Mouse (Mus musculus): ENCODE measurements around the gene Isoc2b. TPM values are rescaled to one million over a fixed set of nuclear protein-coding genes. Genes with fewer than 3 reads are reported as not detected.
A peak's percentile ranks its signal among the peaks of the same experiment; 100 is the strongest.

Isoc2b gene
- polyA plus RNA-seq, 1 experiment from 2014 or later, result 2.4 TPM

DNA sequence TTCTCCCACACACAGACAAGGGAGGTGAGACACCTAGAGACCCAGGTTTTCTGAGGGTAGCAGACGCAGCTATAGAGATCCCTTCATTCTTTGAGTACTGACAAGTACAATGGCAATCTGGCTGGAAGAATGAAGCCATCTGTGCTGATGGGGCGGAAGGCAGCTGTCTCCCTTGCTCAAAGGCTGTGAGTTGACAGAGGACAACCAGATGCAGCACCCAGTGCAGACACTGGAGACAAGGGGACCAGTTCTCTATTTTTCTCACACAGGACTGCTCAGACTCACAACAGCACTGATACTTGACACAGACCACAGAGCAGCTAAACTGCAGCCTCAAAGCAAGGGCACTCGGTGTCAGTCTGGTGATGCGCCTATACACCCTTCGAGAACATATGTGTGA is 28.0 kb downstream of the Isoc2b start:
- ATAC-seq (replicated peaks; ENCODE audit: insufficient number of reproducible peaks, low FRiP score, low TSS enrichment, low read depth) (no peak), DNase-seq (ENCODE audit: low spot score) (no peak)
- H3K4me2 ChIP-seq (ENCODE audit: low read depth, low read length), result no peak overlapping the region
- H3K9me3 ChIP-seq (replicated peaks; ENCODE audit: control insufficient read depth, low read length), result no peaks in the 10 kb centered on the region
- no peak overlapping the region for H3K9ac ChIP-seq (replicated peaks; ENCODE audit: low read length)
- 56% methylated on average over 5 of the region's 5 CpGs for WGBS
- H3K27me3 ChIP-seq (ENCODE audit: control insufficient read depth, insufficient read depth, low read length), result peaks cover 28% of the 10 kb centered on the region
- no peak overlapping the region for H3K27ac ChIP-seq (replicated peaks; ENCODE audit: low read depth, low read length)
- H3K4me3 ChIP-seq (ENCODE audit: low read depth, low read length), result no peak overlapping the region
- no peaks in the 10 kb centered on the region for H3K36me3 ChIP-seq (replicated peaks; ENCODE audit: control insufficient read depth, insufficient read depth, low read depth, low read length)
- peaks cover 10% of the 10 kb centered on the region for H3K4me1 ChIP-seq (ENCODE audit: control insufficient read depth, insufficient read depth, low read length)

DNA sequence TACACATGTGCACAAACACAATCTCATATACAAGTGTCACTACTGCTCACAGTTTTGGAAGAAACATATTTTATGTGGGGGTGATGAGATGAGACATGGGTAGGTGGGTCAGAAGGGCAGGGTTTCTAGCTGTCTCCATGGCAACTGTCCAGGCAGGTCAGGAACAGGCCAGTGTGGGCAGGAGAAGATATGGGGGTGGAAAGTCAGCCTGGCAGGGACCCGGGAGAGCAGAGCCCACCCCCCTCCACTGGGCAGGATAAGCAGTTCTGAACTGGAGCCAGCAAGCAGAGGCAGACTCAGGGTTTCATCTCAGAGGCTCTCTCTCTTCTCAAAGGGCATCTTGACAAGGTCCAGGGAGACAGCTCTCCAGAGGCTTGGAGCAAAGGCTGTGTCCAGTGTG is 32.4 kb downstream of the Isoc2b start:
- H3K4me2 ChIP-seq (ENCODE audit: low read depth, low read length), result no peak overlapping the region
- H3K4me1 ChIP-seq (ENCODE audit: control insufficient read depth, insufficient read depth, low read length), result no peaks in the 10 kb centered on the region
- H3K27ac ChIP-seq (replicated peaks; ENCODE audit: low read depth, low read length), result no peak overlapping the region
- DNase-seq (ENCODE audit: low spot score) (no peak), ATAC-seq (replicated peaks; ENCODE audit: insufficient number of reproducible peaks, low FRiP score, low TSS enrichment, low read depth) (no peak)
- no peak overlapping the region for H3K4me3 ChIP-seq (ENCODE audit: low read depth, low read length)
- peaks cover 28% of the 10 kb centered on the region for H3K27me3 ChIP-seq (ENCODE audit: control insufficient read depth, insufficient read depth, low read length)
- WGBS, result 14% methylated on average over 1 of the region's 1 CpGs
- no peak overlapping the region for H3K9ac ChIP-seq (replicated peaks; ENCODE audit: low read length)
- H3K9me3 ChIP-seq (replicated peaks; ENCODE audit: control insufficient read depth, low read length), result no peaks in the 10 kb centered on the region
- H3K36me3 ChIP-seq (replicated peaks; ENCODE audit: control insufficient read depth, insufficient read depth, low read depth, low read length), result no peaks in the 10 kb centered on the region

DNA sequence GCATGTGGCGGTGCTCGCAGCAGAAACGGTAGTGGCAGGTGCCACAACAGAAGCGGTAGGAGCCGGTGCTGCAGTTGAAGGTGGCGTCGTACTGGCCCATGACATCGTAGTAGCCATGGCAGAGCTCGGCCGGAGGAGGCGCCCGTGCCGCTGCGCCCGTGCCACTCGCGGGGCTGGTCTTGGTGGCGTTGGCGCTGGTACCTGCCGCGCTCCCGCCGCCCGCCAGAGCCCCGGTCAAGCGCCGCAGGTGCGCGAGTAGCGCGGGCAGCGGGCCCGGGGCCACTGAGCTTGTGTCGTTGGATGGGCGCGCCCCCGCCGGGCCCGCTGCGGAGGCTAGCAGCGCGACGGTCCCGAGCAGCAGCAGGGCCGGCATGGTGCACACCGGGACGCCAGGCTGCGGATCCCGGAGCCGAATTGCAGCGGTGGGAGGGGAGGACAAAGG is 33.7 kb downstream of the Isoc2b start:
- Histone ChIP-seq H3K4me2 (ENCODE audit: low read depth, low read length) (peak overlapping the region; percentile 87), H3K4me1 (ENCODE audit: control insufficient read depth, insufficient read depth, low read length) (no peaks in the 10 kb centered on the region), H3K27ac (replicated peaks; ENCODE audit: low read depth, low read length) (no peak overlapping the region), H3K9me3 (replicated peaks; ENCODE audit: control insufficient read depth, low read length) (no peaks in the 10 kb centered on the region), H3K27me3 (ENCODE audit: control insufficient read depth, insufficient read depth, low read length) (peaks cover 25% of the 10 kb centered on the region), H3K4me3 (ENCODE audit: low read depth, low read length) (peak overlapping the region; percentile 41), H3K36me3 (replicated peaks; ENCODE audit: control insufficient read depth, insufficient read depth, low read depth, low read length) (no peaks in the 10 kb centered on the region), H3K9ac (replicated peaks; ENCODE audit: low read length) (peak overlapping the region; percentile 56; the same call in 1 of the 2 replicates)
- ATAC-seq (replicated peaks; ENCODE audit: insufficient number of reproducible peaks, low FRiP score, low TSS enrichment, low read depth), result peak; percentile 62
- under 1% methylated on average over 51 of the region's 51 CpGs for WGBS
- DNase-seq (ENCODE audit: low spot score), result peak; percentile 59

DNA sequence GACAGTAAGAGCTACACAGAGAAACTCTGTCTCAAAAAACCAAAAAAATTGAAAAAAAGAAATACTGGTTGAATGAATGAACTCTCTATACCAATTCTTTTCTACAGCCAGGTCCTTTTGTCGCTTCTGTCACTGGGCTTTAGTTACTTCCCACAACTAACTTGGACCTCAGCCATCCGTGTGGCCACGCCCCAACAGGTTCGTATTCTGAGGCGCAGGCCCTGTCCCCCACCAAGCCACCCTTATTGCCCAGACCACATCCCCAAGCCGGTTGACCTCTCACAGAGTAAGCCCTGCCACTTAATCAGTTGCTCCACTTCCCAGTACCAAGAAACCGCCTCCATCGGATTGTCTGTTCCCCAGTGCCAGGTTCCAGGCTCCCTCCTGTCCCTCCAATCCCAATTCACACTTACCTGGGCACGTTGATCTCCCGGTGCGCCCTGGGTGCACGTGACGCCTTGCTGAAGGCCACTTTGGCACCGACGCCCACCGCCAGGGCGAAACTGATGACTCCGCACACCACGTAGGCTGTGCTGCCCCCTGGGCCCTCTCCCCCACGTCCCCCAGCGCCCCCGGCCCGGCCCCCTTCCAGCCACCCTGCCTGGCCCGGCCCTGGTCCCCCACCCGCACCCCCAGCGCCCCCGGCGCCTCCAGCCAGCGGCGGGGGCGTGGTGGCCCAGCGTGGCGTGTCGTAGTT is 34.3 kb downstream of the Isoc2b start:
- no peaks in the 10 kb centered on the region for H3K4me1 ChIP-seq (ENCODE audit: control insufficient read depth, insufficient read depth, low read length)
- peak overlapping the region; percentile 87 for H3K4me2 ChIP-seq (ENCODE audit: low read depth, low read length)
- peak overlapping the region; percentile 41 for H3K4me3 ChIP-seq (ENCODE audit: low read depth, low read length)
- H3K9me3 ChIP-seq (replicated peaks; ENCODE audit: control insufficient read depth, low read length), result no peaks in the 10 kb centered on the region
- H3K9ac ChIP-seq (replicated peaks; ENCODE audit: low read length), result 0 out of 2 replicates have a peak overlapping the region, but pooled peaks have one; percentile 25
- ATAC-seq (replicated peaks; ENCODE audit: insufficient number of reproducible peaks, low FRiP score, low TSS enrichment, low read depth) (peak; percentile 68), DNase-seq (ENCODE audit: low spot score) (no peak)
- H3K36me3 ChIP-seq (replicated peaks; ENCODE audit: control insufficient read depth, insufficient read depth, low read depth, low read length), result no peaks in the 10 kb centered on the region
- 6% methylated on average over 33 of the region's 34 CpGs for WGBS
- H3K27me3 ChIP-seq (ENCODE audit: control insufficient read depth, insufficient read depth, low read length), result peaks cover 25% of the 10 kb centered on the region
- no peak overlapping the region for H3K27ac ChIP-seq (replicated peaks; ENCODE audit: low read depth, low read length)

DNA sequence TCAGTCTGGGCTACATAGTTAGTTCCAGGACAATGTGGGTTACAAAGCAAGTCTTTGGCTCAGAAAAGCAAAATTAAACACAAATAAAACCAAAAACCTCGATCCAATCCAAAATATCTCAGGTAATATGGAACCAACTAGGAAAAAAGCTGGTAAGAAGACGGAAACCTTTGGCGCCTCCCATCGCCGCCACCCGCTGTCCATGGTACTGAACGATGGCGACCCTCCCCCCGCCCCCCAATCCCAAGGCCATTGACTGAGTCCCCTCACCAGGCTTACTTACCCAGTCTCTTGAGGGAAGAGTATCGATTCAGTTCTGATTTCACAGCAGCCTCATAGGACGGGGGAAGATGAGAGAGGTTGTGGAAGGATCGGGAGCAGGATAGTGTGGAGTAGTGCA is 39.6 kb downstream of the Isoc2b start:
- no peak for ATAC-seq (replicated peaks; ENCODE audit: insufficient number of reproducible peaks, low FRiP score, low TSS enrichment, low read depth)

DNA sequence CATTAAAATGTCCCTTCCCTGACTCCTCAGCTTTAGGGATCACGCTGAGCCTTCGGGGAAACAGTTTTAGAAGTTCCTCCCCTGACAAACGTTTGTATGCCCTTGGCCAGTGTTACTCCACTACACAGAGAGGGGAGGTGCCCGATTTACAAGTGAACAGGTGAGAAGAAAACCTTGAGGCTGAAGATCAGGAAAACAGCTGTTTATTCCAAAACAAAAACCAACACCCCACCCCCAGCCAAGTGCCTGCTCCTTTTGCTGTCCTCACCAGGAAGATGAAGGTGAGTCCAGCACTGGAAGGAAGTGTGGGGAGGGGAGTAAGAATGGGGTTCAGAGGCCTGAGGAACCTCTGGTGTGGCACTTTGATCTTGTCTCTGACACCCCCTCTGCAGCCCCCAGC is 44.7 kb downstream of the Isoc2b start:
- WGBS, result 55% methylated on average over 4 of the region's 4 CpGs
- no peak overlapping the region for H3K4me3 ChIP-seq (ENCODE audit: low read depth, low read length)
- H3K9me3 ChIP-seq (replicated peaks; ENCODE audit: control insufficient read depth, low read length), result no peaks in the 10 kb centered on the region
- H3K27me3 ChIP-seq (ENCODE audit: control insufficient read depth, insufficient read depth, low read length), result no peaks in the 10 kb centered on the region
- H3K9ac ChIP-seq (replicated peaks; ENCODE audit: low read length), result no peak overlapping the region
- H3K36me3 ChIP-seq (replicated peaks; ENCODE audit: control insufficient read depth, insufficient read depth, low read depth, low read length), result no peaks in the 10 kb centered on the region
- no peaks in the 10 kb centered on the region for H3K4me1 ChIP-seq (ENCODE audit: control insufficient read depth, insufficient read depth, low read length)
- no peak overlapping the region for H3K4me2 ChIP-seq (ENCODE audit: low read depth, low read length)
- ATAC-seq (replicated peaks; ENCODE audit: insufficient number of reproducible peaks, low FRiP score, low TSS enrichment, low read depth), result no peak
- DNase-seq (ENCODE audit: low spot score), result no peak
- no peak overlapping the region for H3K27ac ChIP-seq (replicated peaks; ENCODE audit: low read depth, low read length)

More for the DNA sequence above, 39.6 kb downstream of the Isoc2b start:
- DNase-seq (ENCODE audit: low spot score), result peak; percentile 58
- H3K4me3 ChIP-seq (ENCODE audit: low read depth, low read length), result no peak overlapping the region
- H3K36me3 ChIP-seq (replicated peaks; ENCODE audit: control insufficient read depth, insufficient read depth, low read depth, low read length), result no peaks in the 10 kb centered on the region
- 4% methylated on average over 12 of the region's 12 CpGs for WGBS
- H3K27ac ChIP-seq (replicated peaks; ENCODE audit: low read depth, low read length), result no peak overlapping the region
- no peak overlapping the region for H3K4me2 ChIP-seq (ENCODE audit: low read depth, low read length)
- no peaks in the 10 kb centered on the region for H3K9me3 ChIP-seq (replicated peaks; ENCODE audit: control insufficient read depth, low read length)
- peaks cover 8% of the 10 kb centered on the region for H3K27me3 ChIP-seq (ENCODE audit: control insufficient read depth, insufficient read depth, low read length)
- H3K4me1 ChIP-seq (ENCODE audit: control insufficient read depth, insufficient read depth, low read length), result no peaks in the 10 kb centered on the region
- no peak overlapping the region for H3K9ac ChIP-seq (replicated peaks; ENCODE audit: low read length)

DNA sequence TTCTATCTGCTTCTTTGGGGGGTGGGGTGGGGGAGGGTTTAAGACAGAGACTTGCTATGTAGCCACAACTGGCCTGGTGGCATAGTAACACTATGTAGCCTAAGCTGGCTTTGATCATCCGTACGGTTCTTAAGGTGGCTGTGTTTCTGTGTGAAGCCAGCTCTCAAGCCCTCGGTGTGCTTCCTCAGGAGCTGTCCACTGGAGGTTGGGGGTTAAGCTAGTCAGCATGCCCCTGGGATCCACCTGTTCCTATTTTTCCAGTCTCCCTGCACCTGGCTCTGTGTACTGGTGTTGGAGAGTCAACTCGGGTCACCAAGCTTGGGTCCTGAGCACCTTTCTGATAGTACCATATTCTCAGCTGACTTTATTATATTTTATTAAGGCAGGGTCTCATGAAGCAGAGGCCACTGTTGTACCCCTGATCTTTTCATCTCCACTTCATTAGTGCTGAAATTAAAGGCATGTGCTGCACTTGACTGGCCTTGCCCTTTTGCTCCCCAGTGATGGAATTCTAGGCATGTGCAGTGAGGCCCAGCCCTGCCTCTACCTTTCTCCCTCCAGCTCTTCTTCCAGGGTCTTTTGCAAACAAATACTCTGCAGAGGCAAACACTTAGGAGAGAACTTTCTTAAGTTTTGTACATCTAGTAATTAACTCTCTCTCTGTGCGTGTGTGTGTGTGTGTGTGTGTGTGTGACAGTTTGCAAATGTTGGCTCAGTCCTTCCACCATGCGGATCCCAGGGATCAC is 47.7 kb downstream of the Isoc2b start:
- Histone ChIP-seq H3K27ac (replicated peaks; ENCODE audit: low read depth, low read length) (no peak overlapping the region), H3K4me2 (ENCODE audit: low read depth, low read length) (no peak overlapping the region), H3K36me3 (replicated peaks; ENCODE audit: control insufficient read depth, insufficient read depth, low read depth, low read length) (no peaks in the 10 kb centered on the region), H3K9ac (replicated peaks; ENCODE audit: low read length) (no peak overlapping the region), H3K27me3 (ENCODE audit: control insufficient read depth, insufficient read depth, low read length) (no peaks in the 10 kb centered on the region), H3K4me1 (ENCODE audit: control insufficient read depth, insufficient read depth, low read length) (no peaks in the 10 kb centered on the region), H3K4me3 (ENCODE audit: low read depth, low read length) (no peak overlapping the region), H3K9me3 (replicated peaks; ENCODE audit: control insufficient read depth, low read length) (no peaks in the 10 kb centered on the region)
- WGBS, result 58% methylated on average over 6 of the region's 6 CpGs
- ATAC-seq (replicated peaks; ENCODE audit: insufficient number of reproducible peaks, low FRiP score, low TSS enrichment, low read depth) (no peak), DNase-seq (ENCODE audit: low spot score) (no peak)

DNA sequence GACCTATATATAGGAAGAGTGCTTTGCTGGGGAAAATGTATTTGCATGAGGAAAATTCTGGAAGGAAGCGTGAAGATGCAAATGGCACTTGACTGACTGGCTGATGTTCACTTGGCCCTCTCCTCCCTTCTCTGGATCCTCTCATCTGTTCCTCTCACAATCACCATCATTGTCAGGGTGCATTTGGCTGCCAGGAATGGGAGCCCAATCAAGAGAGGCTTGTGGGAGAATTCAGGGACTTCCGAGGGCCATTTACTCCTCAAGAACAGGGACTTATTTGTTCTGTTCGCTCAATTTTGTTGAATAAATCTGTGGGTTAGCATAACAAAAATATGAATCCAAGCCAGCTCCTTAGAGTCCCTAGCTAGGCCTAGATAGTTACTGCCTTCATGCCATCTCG is 48.4 kb downstream of the Isoc2b start:
- no peak for ATAC-seq (replicated peaks; ENCODE audit: insufficient number of reproducible peaks, low FRiP score, low TSS enrichment, low read depth)
- whole genome bisulfite sequencing, result 81% methylated on average over 4 of the region's 4 CpGs

More for the DNA sequence above, 48.4 kb downstream of the Isoc2b start:
- Histone ChIP-seq H3K9ac (replicated peaks; ENCODE audit: low read length) (no peak overlapping the region), H3K27ac (replicated peaks; ENCODE audit: low read depth, low read length) (no peak overlapping the region), H3K4me2 (ENCODE audit: low read depth, low read length) (no peak overlapping the region), H3K36me3 (replicated peaks; ENCODE audit: control insufficient read depth, insufficient read depth, low read depth, low read length) (no peaks in the 10 kb centered on the region), H3K4me1 (ENCODE audit: control insufficient read depth, insufficient read depth, low read length) (no peaks in the 10 kb centered on the region), H3K9me3 (replicated peaks; ENCODE audit: control insufficient read depth, low read length) (no peaks in the 10 kb centered on the region), H3K4me3 (ENCODE audit: low read depth, low read length) (no peak overlapping the region), H3K27me3 (ENCODE audit: control insufficient read depth, insufficient read depth, low read length) (no peaks in the 10 kb centered on the region)
- no peak for DNase-seq (ENCODE audit: low spot score)

All from embryonic facial prominence, embryonic 11.5 days (tissue).